Mouse (Mus musculus): ENCODE measurements around the gene Kcnj12. TPM values are rescaled to one million over a fixed set of nuclear protein-coding genes. Genes with fewer than 3 reads are reported as not detected.

The Kcnj12 gene
- total and polyA plus RNA-seq, 3 experiments = not detected

GRCm38 (mm10) chr11:61098046-61098445 lies 75.7 kb downstream of the Kcnj12 start:
- Histone ChIP-seq H3K9ac (ENCODE audit: insufficient read depth, low read depth) (no peak overlapping the region), H3K4me1 (ENCODE audit: control insufficient read depth in 1 of 2, insufficient read depth in 2 of 2) (peaks cover 0 to 3% of the 10 kb centered on the region in 2 experiments; a peak in 2 of 4 replicates), H3K27ac (ENCODE audit: insufficient read depth, low read depth) (no peak overlapping the region), H3K4me2 (ENCODE audit: insufficient read depth, low read depth, poor library complexity, severe bottlenecking) (no peak overlapping the region), H3K4me3 (replicated peaks in 1 of 3; ENCODE audit: low read depth in 2 of 3, low read length in 2 of 3, poor library complexity in 1 of 3) (no peak overlapping the region), H3K27me3 (replicated peaks) (peaks cover 7% of the 10 kb centered on the region), H3K79me2 (replicated peaks; ENCODE audit: control insufficient read depth, extremely low read depth, insufficient read depth, poor library complexity, severe bottlenecking) (no peaks in the 10 kb centered on the region), H3K36me3 (replicated peaks in 1 of 2; ENCODE audit: control insufficient read depth in 1 of 2, insufficient read depth in 1 of 2, low read length in 1 of 2) (no peaks in the 10 kb centered on the region), H3K9me3 (replicated peaks; ENCODE audit: low read length) (peaks cover 11% of the 10 kb centered on the region)
- DNase-seq (ENCODE audit: extremely low read depth) = no peak
- dilution Hi-C loops (cut with MboI; ENCODE audit: extremely low pct_ligation_motif_present, extremely low pct_unique_long_range_greater_than_20kb, low sequenced_read_pairs) = no loop called here
- TF ChIP-seq ZMIZ1 (IDR thresholded peaks at IDR 0.05; ENCODE audit: low read depth, low read length) (no peak), TBP (conservative IDR thresholded peaks at IDR 0.05; ENCODE audit: low read depth, low read length) (no peak), ZC3H11A (IDR thresholded peaks at IDR 0.05; ENCODE audit: low read depth, low read length) (no peak)
- in situ Hi-C loops (cut with MboI; ENCODE audit: low pct_ligation_motif_present, low pct_unique_long_range_greater_than_20kb, low sequenced_read_pairs) = no loop called here

DNA sequence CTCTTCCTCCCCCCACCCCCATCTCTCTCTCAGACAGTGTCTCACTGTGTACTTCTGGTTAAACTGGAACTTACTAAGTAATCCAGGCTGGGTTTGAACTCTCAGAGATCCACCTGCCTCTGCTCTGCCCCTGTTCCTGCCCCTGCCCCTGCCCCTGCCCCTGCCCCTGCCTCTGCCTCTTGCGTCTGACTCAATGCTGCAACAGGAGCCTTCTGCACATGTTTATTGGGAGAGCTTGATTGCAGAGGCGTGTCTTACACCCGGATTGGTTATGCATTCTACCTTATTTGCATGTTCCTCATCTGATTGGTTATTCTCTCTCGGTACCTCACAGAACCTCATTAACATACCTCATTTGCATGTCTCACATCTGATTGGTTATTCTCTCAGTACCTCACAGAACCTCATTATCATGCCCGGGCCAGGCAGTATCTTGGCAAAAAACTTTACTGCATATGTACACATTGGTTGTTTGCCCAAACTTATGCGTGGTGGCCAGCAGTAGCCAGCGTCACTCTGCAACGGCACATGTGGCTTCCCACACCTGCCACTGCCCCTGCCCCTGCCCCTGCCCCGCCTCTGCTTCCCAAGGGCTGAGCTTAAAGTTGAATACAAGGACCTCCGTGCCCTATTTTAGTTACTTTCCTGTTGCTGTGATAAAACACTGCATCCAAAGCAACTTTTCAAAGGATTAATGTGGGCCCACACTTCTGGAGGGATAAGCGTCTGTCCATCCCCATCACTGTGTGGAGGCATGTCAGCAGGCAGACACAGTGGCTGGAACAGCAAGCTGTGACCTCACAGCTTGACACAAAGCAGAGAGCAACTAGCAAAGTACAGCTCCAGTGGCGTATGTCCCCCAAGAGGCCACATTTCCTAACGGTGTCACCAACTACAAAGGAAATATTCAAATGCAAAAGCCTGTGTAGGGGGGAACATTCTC lies 80.3 kb downstream of the Kcnj12 start:
- Histone ChIP-seq H3K36me3 (replicated peaks in 1 of 2; ENCODE audit: control insufficient read depth in 1 of 2, insufficient read depth in 1 of 2, low read length in 1 of 2) (no peaks in the 10 kb centered on the region), H3K27ac (ENCODE audit: insufficient read depth, low read depth) (no peak overlapping the region), H3K9me3 (replicated peaks; ENCODE audit: low read length) (no peaks in the 10 kb centered on the region), H3K4me2 (ENCODE audit: insufficient read depth, low read depth, poor library complexity, severe bottlenecking) (no peak overlapping the region), H3K4me3 (replicated peaks in 1 of 3; ENCODE audit: low read depth in 2 of 3, low read length in 2 of 3, poor library complexity in 1 of 3) (no peak overlapping the region), H3K4me1 (ENCODE audit: control insufficient read depth in 1 of 2, insufficient read depth in 2 of 2) (peaks cover 9 to 43% of the 10 kb centered on the region in 2 experiments), H3K27me3 (replicated peaks) (peaks cover 1% of the 10 kb centered on the region), H3K9ac (ENCODE audit: insufficient read depth, low read depth) (no peak overlapping the region), H3K79me2 (replicated peaks; ENCODE audit: control insufficient read depth, extremely low read depth, insufficient read depth, poor library complexity, severe bottlenecking) (no peaks in the 10 kb centered on the region)
- dilution Hi-C loops (cut with MboI; ENCODE audit: extremely low pct_ligation_motif_present, extremely low pct_unique_long_range_greater_than_20kb, low sequenced_read_pairs) = no loop called here
- DNase-seq (ENCODE audit: extremely low read depth) = no peak
- TF ChIP-seq POLR2A (IDR thresholded peaks at IDR 0.05; ENCODE audit: low read depth, low read length) (no peak), TCF12 (IDR thresholded peaks at IDR 0.05; ENCODE audit: low read depth, low read length) (no peak), TBP (conservative IDR thresholded peaks at IDR 0.05; ENCODE audit: low read depth, low read length) (no peak), SMC3 (IDR thresholded peaks at IDR 0.05; ENCODE audit: low read depth, low read length) (no peak), HCFC1 (IDR thresholded peaks at IDR 0.05; ENCODE audit: low read depth, low read length) (no peak), BHLHE40 (IDR thresholded peaks at IDR 0.05; ENCODE audit: low read depth, low read length) (no peak), E2F4 (IDR thresholded peaks at IDR 0.05; ENCODE audit: insufficient replicate concordance, low read depth, low read length) (no peak), USF1 (IDR thresholded peaks at IDR 0.05; ENCODE audit: low read depth, low read length) (no peak), RAD21 (IDR thresholded peaks at IDR 0.05; ENCODE audit: low read depth, low read length) (no peak), SIN3A (IDR thresholded peaks at IDR 0.05; ENCODE audit: low read length) (no peak), PAX5 (IDR thresholded peaks at IDR 0.05; ENCODE audit: low read length) (no peak), MEF2A (IDR thresholded peaks at IDR 0.05; ENCODE audit: borderline replicate concordance, low read depth, low read length) (no peak), MYC (IDR thresholded peaks at IDR 0.05; ENCODE audit: low read depth, low read length) (no peak), RCOR1 (conservative IDR thresholded peaks at IDR 0.05; ENCODE audit: low read depth, low read length) (no peak), JUND (conservative IDR thresholded peaks at IDR 0.05; ENCODE audit: low read depth, low read length) (no peak), ZC3H11A (IDR thresholded peaks at IDR 0.05; ENCODE audit: low read depth, low read length) (no peak), ZKSCAN1 (IDR thresholded peaks at IDR 0.05; ENCODE audit: borderline replicate concordance, low read depth, low read length) (no peak)
- in situ Hi-C loops (cut with MboI; ENCODE audit: low pct_ligation_motif_present, low pct_unique_long_range_greater_than_20kb, low sequenced_read_pairs) = no loop called here
